Mouse (Mus musculus): ENCODE measurements around the gene Zfp839. TPM values are rescaled to one million over a fixed set of nuclear protein-coding genes. Genes with fewer than 3 reads are reported as not detected.

Gene Zfp839
- total RNA-seq (2023): 2.8 TPM

DNA sequence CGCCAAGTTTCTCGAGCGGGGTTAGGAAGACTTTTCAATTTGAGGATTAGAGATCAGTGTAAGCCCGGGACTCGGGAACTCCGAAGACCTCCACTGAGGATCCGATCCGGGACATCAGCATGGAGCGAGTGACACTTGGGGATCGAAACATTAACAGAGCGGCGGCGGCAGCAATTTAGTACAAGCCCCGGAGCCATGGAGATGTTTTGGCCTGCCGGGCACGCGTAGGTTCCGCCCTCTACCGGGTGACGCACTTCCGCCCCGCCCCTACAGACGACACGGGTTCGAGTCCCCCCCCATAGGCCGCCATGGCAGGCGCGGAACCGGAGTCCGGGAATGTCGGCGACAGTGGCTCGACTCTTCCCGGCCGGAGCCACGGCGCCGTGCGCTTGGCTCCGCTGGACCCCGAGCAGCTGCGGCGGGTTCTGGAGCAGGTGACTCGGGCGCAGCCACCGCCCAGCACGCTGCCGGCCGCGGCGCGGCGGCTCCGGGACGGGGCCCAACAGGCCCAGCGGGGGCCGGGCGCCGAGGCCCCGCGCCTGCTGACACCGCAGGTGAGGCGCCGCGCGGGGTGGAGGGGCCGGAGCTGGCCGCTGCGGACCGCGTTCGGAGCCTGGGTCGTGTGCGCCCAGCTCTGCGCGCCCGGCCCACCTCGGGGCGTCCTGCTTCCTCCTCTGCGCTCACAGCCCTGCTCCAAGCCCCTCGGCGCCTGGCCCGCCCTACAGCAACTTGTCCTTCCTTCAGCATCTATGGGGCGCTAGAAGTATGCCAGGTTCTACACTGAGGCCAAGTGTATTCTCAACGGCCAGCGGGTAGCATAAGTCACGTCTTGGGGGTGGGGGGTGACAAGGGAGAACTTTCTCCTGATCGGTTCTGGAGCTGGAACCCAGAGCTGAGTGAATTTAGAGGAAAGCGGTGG lies at the start of gene Zfp839:
Gene Zfp839 (plus strand): TSS at position 244 of the 919 bp plus-strand sequence.

DNA sequence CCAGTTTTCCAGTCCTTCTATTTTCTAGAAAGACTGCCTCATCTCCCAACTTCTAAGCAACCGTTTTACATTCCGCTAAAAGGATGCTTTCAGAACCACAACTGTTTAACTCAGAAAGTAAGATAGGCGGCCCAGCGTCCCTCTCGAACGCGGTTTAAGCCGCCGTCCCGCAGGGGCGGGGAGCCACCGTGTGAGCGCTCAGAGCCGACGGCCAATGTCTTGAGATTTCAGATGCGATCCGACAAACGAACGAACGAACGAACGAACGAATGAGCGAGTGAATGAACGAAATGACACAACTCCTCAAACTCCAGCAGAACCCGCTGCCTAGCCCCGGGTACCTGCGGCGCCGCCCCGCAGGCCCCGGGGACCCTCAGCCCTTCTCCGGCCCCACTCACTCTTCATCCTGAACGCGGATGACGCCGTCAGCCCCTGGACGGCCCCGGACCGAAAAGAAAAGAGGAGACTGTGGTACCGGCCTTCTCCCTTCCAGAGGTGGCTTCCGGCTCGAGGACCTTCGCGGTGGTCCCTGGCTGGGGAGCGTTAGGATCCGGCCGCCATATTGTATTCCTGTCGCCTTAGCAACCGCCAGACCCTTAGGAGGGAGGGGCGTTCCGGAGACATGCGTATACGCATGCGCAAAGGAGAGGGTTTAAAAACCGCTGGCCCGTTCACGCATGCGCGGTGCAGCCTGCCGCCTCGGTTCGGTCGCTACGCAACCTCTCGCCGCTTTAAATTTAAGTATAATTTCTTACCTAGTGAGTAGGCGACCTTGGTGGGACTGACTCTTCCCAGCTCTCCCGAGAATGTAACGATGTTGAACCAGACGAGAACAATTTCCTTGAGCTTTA lies 9.5 kb upstream of the Zfp839 start, which contains the start of gene Mok:
Gene Mok (minus strand): TSS at position 592 of the 851 bp plus-strand sequence.

DNA sequence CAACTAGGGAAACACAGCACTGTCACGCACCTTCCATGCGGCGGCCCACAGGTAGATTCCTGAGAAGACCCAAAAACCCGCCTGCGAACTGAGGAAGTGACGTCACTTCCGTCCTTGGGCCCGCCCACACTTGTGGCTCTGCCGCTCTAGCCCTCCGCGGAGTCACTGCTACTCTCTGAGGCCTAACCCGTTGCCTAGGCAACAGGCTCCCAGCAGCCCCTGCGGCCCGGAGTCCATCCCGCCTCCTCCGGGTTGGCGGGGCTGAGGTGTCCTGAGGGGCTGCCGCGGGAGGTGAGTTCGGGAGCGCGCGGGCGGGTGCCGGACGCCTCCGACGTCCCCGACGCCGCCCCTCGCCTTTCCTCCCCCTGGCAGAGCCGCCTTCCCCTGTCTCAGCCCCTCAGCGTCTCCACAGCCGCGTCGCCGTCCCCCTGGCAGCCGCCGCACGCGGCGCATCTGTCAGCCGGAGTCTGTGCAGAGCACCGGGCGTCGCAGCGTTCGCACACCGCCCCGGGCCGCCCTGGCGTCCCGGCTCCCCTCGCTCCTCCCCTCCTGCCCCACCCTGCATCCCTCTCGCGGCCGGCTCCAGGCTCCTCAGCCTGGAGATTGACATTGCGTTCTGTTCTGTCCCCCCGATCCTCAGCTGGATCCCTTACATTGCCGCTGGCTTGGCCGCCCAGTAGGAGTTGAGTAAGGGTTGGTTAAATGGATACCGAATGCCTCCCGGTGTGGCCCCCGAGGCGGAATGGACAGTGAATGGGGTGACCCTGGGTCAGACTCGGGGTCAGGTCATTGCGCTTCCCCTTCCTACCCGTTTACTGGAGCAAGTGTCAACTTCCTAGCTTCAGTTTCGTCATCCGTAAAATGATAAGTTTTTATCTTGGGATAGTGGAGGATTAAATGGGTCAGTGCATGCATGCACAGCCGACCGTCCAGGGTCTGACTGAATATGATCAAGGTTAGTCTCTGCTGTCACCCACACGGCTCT lies 39.3 kb downstream of the Zfp839 start, which contains the start of the genes Cinp and Tecpr2:
Gene Cinp (minus strand): TSS at position 110 of the 985 bp plus-strand sequence.
Gene Tecpr2 (plus strand): TSS at position 229 of the 985 bp plus-strand sequence.

Other genes with a start within 250 kb of the Zfp839 start
- 168 TPM for gene Dync1h1, start 248.8 kb upstream of the Zfp839 start, total RNA-seq (2023)
- not detected for gene 1700001K19Rik, start 167.6 kb upstream of the Zfp839 start, total RNA-seq (2023)
- 431 TPM for gene Hsp90aa1, start 147.5 kb upstream of the Zfp839 start, total RNA-seq (2023)
- 78.1 TPM for gene Wdr20, start 112.3 kb upstream of the Zfp839 start, total RNA-seq (2023)
- gene Mok, start 9.3 kb upstream of the Zfp839 start, total RNA-seq (2023): not detected
- gene Cinp, start 38.9 kb downstream of the Zfp839 start, total RNA-seq (2023): 29.8 TPM
- gene Tecpr2, start 39.0 kb downstream of the Zfp839 start, total RNA-seq (2023): 7.3 TPM
- gene Ankrd9, start 128.8 kb downstream of the Zfp839 start, total RNA-seq (2023): 7.0 TPM
- 51.1 TPM for gene Rcor1, start 189.1 kb downstream of the Zfp839 start, total RNA-seq (2023)